Mouse (Mus musculus): ENCODE measurements around the gene Slc25a30.
"Not testable (repeated sequence)": the region's sequence is repeated elsewhere in the genome, so short reads cannot be mapped to it uniquely, and the experiment has no call there.

Gene Slc25a30

DNA sequence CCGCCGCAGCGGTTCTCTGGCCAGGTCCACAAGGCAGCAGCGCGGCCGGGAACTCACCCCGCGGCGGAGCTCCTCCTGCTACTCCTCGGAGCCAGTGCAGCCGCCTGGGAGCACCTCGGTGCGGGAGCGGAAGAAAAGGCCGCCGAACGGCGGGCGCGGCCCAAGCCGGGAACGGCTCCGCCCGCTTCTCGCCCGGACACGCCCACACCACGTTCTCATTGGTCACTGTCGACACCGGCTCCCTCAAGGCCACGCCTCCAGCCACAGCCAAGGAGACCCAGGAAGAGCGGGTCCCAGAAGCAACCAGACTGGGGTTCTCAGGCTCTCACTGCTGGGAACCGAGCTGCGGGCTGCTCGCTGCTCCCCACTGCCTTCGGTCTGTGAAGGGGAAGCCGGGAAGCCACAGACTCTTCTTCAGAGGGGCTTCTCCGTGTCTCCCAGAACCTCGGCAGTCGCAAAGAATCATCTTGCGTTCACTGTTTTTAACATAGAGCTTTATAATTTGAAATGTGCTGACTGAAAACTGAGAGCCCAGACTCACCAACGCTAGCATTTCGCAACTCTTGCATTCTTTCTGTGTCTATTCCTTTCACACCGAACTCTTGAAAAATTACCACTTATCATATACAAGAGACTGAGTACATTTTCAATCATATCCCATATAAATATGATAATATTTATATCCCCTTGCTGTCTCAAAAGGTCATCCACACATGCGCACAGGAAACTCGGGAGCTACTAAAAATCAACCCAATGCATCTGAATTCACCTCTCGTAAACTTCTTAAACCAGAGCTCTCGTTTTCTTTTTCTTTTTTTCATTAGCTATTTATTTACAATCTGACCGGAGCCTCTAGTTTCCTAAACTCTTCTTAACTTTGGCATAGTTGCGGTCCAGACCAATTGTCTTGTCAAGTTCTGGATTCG, at the start of gene Slc25a30:
TSS of gene Slc25a30 (minus strand) at position 170 of the 926 bp plus-strand sequence.
- DNase-seq = peak; percentile 99

DNA sequence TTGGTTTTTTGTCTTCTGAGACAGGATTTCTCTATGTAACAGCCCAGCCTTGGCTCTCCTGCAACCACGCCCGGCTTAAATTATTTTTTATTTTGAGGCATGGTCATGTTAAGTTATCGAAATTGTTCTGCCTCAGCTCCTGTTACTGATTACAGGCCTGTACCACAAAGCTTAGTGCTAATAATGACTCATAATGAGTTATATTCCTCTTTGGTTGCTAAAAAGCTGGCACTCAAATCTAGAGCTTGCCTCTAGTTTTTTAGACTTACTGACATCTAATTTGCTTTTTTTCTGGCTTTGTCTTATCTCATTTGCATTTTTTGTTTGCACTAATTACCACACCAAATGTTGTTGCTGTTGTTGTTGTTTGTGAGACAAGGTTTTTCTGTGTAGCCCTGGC, 49.7 kb upstream of the Slc25a30 start:
- no peak for DNase-seq

DNA sequence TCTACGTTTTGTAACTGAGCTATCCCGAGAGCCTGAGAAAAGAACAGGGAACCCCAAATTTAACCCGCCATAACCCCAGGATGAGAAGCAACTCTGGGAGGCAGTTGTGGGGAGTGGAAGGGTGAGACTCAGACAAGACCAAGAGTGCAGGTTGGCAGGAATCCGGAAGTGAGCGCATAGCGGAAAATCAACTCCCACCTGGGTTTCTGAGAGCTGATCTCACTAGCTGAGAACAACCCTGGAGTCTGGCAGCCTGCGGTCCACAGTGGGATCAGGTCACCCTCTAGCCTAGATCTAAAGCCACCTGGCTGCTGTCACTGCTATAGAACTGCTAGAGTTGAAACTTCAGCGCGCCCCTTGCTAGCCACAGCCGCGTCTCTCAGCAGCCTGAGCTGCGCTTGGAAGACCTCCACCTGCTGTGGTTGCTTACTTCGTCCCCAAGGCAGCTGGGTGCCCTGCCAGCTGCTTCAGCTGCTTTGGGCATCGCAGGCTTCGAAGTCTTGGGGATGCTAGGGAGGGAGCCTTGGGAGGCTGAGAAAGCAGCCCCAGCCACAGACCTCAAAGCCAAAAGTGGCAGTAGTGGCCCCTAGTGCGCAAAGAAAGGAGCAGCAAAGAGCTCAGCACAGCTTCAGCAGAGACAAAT, 48.0 kb upstream of the Slc25a30 start:
- DNase-seq = peak; percentile 87

DNA sequence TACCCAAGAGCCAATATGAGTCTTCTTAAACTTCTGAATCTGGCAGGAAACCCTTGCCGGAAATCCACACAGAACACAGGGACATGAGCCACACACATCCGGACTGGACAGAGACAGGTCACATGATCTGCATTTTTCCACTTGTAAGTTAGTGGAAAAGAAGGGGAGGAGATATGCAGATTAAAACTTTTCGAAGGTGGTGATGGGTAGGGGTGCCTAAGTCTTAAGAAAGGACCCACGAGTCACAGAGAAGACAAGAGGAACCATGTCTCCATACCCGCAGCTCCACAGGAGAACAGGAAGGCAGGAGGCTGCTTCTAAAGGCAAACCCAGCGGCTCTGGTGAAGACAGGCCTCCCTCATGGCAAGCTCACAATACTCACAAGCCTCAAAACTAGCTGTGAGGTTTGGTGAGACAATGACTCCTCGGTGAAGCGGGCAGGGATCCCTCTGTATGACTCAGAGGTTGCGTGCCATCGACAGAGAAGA, 47.5 kb upstream of the Slc25a30 start:
- peak; percentile 96 for DNase-seq

- peak; percentile 78 for DNase-seq
These were observed 46.9 kb upstream of the Slc25a30 start for GRCm38 (mm10) chr14:75833546-75834250.

GRCm38 (mm10) chr14:75832982-75833381, 46.1 kb upstream of the Slc25a30 start:
- peak; percentile 71 for DNase-seq

DNA sequence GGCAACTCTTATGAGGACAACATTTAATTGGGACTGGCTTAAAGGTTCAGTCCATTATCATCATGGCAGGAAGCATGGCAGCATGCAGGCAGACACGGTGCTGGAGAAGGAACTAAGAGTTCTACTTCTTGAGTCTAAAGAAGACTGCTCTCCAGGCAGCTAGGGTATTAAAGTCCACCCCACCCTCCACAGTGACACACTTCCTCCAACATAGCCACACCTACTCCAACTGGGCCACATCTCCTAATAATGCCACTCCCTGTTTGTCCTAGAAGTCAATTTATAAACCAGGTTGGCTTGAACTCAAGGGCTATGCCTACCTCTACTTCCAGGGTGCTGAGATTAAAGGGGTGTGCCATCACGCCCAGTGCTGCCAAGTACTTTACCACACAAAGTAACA, 45.2 kb upstream of the Slc25a30 start:
- DNase-seq = peak; percentile 73

GRCm38 (mm10) chr14:75829817-75830216, 43.0 kb upstream of the Slc25a30 start:
- DNase-seq = not testable (repeated sequence)

GRCm38 (mm10) chr14:75828866-75829806, 42.3 kb upstream of the Slc25a30 start:
- DNase-seq = peak; percentile 96

- peak; percentile 42 for DNase-seq
These were observed 41.4 kb upstream of the Slc25a30 start for GRCm38 (mm10) chr14:75828221-75828620.

GRCm38 (mm10) chr14:75826851-75827410, 40.1 kb upstream of the Slc25a30 start:
- DNase-seq = no peak

DNA sequence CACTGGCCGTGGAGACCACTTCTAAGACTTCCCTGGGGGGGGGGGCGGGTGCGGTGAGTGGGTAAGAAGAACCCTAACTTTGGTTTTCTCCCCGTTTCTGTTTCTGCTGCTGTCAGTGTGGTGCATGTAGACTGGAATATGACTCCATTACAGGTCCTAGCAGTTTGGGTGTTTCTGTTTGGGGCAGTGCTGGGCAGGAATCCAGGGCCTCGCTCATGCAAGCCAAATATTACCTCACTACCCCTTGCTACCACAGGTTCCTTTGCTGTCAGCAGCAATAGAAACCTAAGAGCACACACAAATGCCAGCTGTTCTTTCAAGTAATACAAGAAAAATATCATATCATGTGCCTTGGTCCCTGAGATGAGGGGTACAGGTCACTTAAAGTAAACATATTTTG, 33.2 kb upstream of the Slc25a30 start:
- DNase-seq = peak; percentile 68

DNA sequence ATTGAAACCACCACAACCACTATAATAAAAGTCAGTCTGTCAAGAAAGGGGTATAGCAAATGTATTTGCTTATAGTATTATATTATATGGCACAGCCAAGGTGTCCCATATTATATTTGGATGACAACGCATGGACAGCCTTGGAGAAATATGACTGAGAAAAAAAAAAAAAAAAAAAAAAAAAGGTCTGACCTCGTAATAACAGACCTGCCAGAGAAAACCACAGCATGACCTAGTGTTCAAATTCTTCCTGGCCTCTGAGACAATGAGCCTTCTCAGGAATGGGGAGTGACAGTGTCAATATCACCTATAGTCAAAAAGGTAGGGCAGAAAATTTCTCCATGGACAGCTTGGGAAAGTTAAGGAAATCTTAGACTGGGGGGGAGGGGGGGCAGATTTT, 32.5 kb upstream of the Slc25a30 start:
- no peak for DNase-seq

DNA sequence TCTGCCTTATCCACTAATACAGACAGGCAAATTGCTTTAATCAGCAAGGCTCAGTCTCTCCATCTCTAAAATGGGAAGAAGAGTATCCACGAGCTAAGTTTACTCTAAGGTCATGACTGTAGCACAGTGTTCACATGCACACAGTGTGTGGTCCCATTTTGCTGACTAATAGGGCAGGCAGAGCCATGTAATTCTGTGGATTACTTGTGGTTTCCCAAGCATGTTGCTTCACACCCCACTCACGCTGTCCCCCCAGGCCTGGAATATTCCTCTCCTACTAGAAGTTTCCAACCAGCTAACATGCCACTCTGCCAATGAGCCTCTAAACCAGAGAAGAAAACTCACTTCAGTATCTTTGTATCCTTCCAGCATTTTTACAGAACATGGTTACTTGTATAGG, 31.7 kb upstream of the Slc25a30 start:
- no peak for DNase-seq

GRCm38 (mm10) chr14:75809931-75810330, 23.1 kb upstream of the Slc25a30 start:
- peak; percentile 61 for DNase-seq

DNA sequence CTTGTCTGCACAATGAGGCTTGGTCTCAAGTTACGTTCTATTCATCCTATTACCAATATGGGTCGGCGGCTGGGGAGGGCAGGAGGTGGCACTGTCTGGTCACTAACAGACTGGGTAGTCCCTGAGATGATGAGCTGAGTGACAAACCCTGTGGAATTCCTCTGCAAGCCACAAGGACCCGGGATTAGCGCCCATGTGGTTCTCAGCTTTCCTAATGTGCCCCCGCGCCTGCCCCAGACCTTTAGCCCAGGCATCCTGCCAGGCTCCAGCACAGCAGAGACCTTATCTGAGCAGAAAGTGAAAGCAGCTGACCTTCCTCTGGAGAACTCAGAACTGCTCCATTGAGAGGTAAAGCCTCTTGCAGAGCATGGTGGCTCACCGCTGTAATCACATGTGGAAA, 21.0 kb upstream of the Slc25a30 start:
- peak; percentile 90 for DNase-seq

GRCm38 (mm10) chr14:75797769-75798386, 11.0 kb upstream of the Slc25a30 start:
- peak; percentile 92 for DNase-seq

- DNase-seq = no peak
These were observed 9.1 kb upstream of the Slc25a30 start for GRCm38 (mm10) chr14:75795918-75796317.

DNA sequence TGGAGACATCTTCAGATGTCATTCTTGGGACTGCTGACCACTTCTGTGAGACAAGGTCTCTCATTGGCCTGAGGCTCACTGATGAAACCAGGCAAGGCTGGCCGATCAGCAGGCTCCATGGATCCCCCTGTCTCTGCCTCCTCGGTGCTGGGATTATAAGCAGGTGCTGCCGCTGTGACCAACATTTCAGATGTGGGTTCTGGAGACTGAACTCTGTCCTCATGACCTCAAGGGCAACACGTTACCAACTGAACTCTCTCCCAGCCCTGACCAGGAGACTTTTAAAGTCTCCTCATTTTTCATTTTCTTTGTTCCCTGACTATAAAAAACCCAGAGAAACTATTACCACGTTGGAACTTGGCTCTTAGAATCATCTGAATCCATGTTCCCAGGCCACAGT, 7.9 kb upstream of the Slc25a30 start:
- DNase-seq = peak; percentile 64

DNA sequence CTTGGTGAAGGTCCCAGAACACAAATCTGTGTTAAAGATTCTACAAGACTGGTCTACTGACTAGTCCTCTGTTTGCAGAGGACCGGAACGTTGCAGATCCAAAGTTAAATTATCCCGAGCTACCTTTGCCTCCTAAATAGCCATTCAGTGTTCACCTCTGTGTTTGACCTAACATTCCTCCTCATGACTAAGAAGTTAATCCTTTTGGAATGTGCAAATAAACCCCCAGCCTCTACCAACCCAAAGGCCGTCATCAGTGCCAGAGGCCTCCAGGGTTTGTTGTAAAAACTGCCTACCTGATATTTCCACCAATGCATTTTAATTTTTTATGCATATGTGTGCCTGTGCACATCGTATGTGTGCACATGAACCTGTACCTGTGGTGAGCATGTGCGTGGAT, 7.5 kb upstream of the Slc25a30 start:
- peak; percentile 73 for DNase-seq

DNA sequence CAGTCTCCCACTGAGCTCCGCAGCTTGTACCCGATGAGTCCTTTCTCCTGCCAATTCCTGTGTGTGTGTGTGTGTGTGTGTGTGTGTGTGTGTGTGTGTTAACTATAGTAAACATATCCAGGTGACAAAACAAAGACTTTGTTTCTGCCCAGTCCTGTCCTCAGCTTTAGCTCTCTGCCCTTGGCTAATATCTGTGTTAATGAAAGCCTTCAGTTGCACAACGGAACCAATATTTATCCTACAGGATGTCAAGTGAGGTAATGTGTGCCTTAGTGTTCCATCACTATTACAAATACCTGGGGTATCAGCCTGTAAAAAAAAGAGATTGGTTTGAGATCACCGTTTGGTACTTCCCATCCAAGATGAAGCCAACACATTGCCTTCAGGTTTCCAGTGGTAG, 6.3 kb upstream of the Slc25a30 start:
- DNase-seq = no peak
